Mouse (Mus musculus) heart, postnatal 25 days (tissue): ENCODE data around the gene Eps15. TPM values are rescaled to one million over a fixed set of nuclear protein-coding genes. Genes with fewer than 3 reads are reported as not detected.

Experiments used
- DNase-seq: peaks from one replicate; pipeline ENCODE4 v3.0.0; 2022; ENCODE audit warnings: low spot score
- intact Hi-C: fragments of 180-260 bp; cut with DNase I; formaldehyde crosslinking; loops from one replicate; pipeline ENCODE4 v1.15.1; 2025
- total RNA-seq, 2 experiments: library from RNA; stranded (reverse); gene quantifications; 2 replicates each; pipeline ENCODE4 v1.2.3; 2021

The Eps15 gene
- total RNA-seq, 2 experiments from 2014 or later: 42.6 to 47.6 TPM

GRCm38 (mm10) chr4:109266744-109267143 lies 13.3 kb upstream of the Eps15 start:
- no peak for DNase-seq
- intact Hi-C loops: no loop called here

- intact Hi-C loops: no loop called here
- DNase-seq: no peak
Measured at GRCm38 (mm10) chr4:109267452-109267851, 12.6 kb upstream of the Eps15 start.

GRCm38 (mm10) chr4:109268903-109269302 lies 11.2 kb upstream of the Eps15 start:
- intact Hi-C loops: no loop called here
- DNase-seq: no peak

DNA sequence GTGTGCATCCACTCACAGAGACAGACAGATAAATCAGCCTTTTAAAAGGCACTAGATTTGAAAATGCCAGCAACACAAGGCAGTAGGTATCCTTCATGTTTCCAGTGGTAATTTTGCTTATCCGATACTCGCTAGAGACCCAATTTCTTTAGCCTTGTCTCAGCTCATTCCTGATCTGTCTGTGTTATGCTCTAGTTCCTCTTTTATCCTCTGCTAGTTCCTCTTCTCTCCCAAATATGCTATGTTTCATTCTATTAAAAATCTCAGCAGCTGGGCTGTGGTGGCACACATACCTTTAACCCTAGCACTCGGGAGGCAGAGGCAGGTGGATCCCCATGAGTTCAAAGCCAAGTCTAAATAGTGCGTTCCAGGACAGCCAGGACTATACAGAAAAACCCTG lies 8.3 kb upstream of the Eps15 start:
- DNase-seq: no peak
- intact Hi-C loops: no loop called here

GRCm38 (mm10) chr4:109273586-109274240 lies 6.4 kb upstream of the Eps15 start:
- intact Hi-C loops: no loop called here
- DNase-seq: no peak

DNA sequence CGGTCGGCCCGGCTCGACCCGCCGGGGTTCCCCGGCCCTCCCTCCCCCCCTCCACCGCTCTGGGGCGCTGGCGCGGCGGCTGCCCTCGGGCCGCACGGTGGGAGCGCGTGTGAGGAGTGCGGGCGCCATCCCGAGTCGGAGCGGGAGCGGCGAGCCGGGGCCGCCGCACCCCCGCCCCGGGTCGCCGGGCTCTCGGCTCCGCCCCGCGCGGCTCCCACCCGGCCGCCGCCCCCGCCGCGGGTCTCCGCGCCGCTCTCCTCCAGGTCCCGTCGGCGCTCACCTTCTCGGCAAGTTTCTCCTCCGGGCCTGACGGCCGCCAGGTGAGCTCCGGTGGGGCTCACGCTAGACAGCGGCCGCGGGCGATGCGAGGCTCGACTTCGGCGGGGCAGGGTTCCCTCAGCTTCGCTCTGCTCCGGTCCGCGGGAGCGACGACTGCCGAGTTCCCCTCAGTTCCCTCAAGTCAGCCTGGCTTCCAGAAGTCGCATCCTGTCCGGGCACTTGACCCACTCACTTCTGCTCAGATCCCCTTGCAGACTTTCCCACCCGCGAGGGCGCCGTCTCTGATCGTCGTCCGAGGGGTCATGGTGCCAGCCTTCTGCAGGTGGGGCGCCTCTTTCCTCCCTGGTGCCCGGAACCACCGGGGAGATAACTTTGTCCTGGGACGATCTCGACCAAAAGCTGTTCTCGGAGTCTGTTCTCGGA lies 542 bp downstream of the Eps15 start:
- intact Hi-C loops: loop anchor here (5.0 to 10.0 kb wide), 3 partner anchors 78 to 436 kb away; partner anchors contain the start of genes A730015C16Rik, Kti12, Osbpl9 and Ttc39a
- peak; percentile 19 for DNase-seq

DNA sequence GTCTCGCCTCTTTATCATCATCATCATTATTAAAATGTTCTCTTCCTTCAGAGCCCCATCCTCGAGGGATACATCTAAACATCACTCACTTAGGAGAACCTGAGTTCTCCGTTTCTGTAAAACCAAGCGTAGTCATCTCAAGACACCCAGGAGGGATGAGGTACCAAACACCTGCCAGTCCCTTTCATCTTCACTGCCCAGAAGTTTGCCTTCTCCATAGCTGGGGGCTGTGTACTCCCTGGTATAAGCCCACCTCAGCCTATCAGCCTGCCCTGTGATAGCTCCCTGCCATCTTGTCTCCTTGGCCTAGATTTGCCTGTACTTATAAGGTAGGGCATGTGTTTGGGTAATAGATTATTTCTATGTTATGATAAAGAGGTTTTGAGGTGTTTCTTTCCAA lies 1.1 kb downstream of the Eps15 start:
- intact Hi-C loops: loop anchor here (5.0 to 10.0 kb wide), 3 partner anchors 79 to 436 kb away; partner anchors contain the start of genes A730015C16Rik, Kti12, Osbpl9 and Ttc39a

GRCm38 (mm10) chr4:109281946-109282345 lies 1.9 kb downstream of the Eps15 start:
- intact Hi-C loops: loop anchor here (5.0 to 10.0 kb wide), 3 partner anchors 80 to 437 kb away; partner anchors contain the start of genes A730015C16Rik, Kti12, Osbpl9 and Ttc39a
- no peak for DNase-seq

More for the DNA sequence above, 1.1 kb downstream of the Eps15 start:
- no peak for DNase-seq

GRCm38 (mm10) chr4:109294629-109295028 lies 14.6 kb downstream of the Eps15 start:
- intact Hi-C loops: no loop called here
- no peak for DNase-seq

- intact Hi-C loops: no loop called here
- no peak for DNase-seq
Measured at GRCm38 (mm10) chr4:109296510-109296909, 16.4 kb downstream of the Eps15 start.

GRCm38 (mm10) chr4:109299136-109299535 lies 19.1 kb downstream of the Eps15 start:
- no peak for DNase-seq
- intact Hi-C loops: no loop called here

DNA sequence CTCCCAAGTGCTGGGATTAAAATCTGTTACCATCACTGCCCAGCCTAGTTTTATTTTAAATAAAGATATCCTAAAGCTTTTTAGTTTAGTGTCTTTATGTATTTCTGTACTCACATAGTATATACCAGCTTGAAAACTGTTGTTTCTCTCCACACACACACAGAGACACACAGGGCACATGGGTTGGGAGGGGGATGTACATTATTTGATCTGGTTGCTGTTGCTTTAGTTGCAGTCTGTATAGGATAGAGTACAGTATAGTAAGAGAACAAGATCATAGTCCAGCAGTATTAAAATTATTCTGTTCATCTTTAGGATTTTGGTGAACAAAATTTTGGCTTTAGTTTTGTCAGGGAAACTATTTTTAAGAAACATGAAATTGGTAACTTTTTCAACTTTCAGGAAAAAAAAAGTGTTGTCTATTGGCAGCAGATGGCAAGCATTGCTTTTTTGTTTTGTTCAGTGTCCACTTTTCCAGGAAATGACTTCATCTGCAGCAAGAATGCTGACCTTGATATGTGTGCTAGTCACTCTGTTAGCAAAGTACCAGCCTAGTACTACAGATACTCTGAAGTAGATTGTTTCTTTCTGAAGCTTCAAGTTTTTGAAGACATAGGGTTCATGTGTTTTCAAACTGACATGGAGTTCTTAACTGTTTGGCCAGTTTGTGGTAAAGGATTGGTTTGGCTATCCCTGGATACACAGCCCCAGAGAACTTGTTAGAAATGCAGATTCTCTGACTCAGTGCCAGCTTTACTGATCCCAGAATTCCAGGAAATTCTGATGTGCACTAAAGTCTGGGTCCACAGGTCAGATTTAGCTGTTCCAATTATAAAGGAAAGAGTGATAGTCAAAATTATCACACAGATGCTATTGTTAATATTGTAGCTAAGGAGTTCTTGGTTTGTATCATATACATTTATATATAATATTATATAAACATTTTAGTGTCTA lies 37.1 kb downstream of the Eps15 start:
- intact Hi-C loops: no loop called here

DNA sequence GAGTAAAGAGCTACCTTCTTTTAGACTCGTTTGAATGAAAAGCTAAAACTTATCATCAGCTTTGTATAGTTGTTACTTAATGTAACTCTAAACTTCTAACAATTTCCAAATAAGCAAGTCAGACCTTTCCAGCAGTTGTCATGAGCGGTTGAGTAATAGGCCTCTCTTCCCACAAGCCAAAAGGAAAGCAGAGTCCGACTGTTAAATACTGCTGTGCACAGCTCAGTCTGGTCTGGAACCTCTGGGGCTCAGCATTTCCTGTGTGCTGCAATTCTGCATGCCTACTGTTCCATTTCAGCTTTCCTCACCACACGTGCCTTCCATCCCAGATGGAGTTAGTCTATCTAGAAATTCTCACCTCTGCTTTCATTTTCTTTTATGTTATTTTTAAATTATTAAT lies 56.7 kb downstream of the Eps15 start:
- no peak for DNase-seq
- intact Hi-C loops: no loop called here

More for the DNA sequence above, 37.1 kb downstream of the Eps15 start:
- DNase-seq: no peak

DNA sequence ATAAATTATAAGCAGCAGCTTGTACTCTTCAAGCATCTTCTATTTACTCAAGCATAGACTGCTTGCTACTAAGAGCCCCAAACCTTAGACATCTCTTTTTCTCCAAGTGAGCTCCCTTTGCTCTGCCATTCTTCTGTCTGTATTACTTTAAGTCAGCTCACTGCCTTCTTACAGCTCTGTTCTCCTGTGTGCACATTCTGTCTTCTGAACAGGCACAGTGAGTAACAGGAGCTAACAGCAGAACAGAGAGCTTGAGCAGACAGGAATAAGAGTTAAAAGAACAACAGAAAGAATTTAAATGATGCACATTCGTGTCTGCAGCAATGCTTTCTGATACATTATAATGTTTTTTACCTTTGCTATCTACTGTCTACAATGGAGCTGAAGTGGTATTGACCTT lies 61.2 kb downstream of the Eps15 start:
- intact Hi-C loops: no loop called here
- DNase-seq: no peak

- DNase-seq: no peak
- intact Hi-C loops: no loop called here
Measured at GRCm38 (mm10) chr4:109342783-109343485, 62.9 kb downstream of the Eps15 start.

GRCm38 (mm10) chr4:109343909-109344308 lies 63.8 kb downstream of the Eps15 start:
- intact Hi-C loops: no loop called here

GRCm38 (mm10) chr4:109378107-109378506 lies 98.0 kb downstream of the Eps15 start:
- intact Hi-C loops: no loop called here
- no peak for DNase-seq

More at GRCm38 (mm10) chr4:109343909-109344308, 63.8 kb downstream of the Eps15 start:
- no peak for DNase-seq

- no peak for DNase-seq
- intact Hi-C loops: no loop called here
Measured at GRCm38 (mm10) chr4:109382457-109382856, 102.4 kb downstream of the Eps15 start.

GRCm38 (mm10) chr4:109385599-109385998 lies 105.5 kb downstream of the Eps15 start:
- intact Hi-C loops: no loop called here
- DNase-seq: no peak
